Mouse (Mus musculus) small intestine, adult 2 months (tissue): ENCODE results near the gene Tcaim.

Source experiments
- CTCF ChIP-seq: fragments of 200-500 bp; IDR thresholded peaks from 2 replicates; pipeline ENCODE4 v1.5.1; 2012; ENCODE audit warnings: low read depth, mild to moderate bottlenecking, control low read depth, inconsistent platforms, low read length, moderate library complexity, mixed read lengths; ENCODE audit not compliant: insufficient replicate concordance, insufficient read length; ENCODE audit errors: extremely low read depth
- POLR2A ChIP-seq: fragments of 200-500 bp; IDR thresholded peaks from 2 replicates; pipeline ENCODE4 v1.6.1; 2012; ENCODE audit warnings: low read depth, mild to moderate bottlenecking, control low read depth, inconsistent platforms, low read length, moderate library complexity

- TF ChIP-seq CTCF (no peak), POLR2A (no peak)
These were observed 47.7 kb upstream of the Tcaim start for GRCm38 (mm10) chr9:122757614-122758013.
